Mouse (Mus musculus): ENCODE data around the gene Gimap5. TPM values are rescaled to one million over a fixed set of nuclear protein-coding genes. Genes with fewer than 3 reads are reported as not detected.

Gene Gimap5
- total and polyA plus RNA-seq, 3 experiments, result not detected

DNA sequence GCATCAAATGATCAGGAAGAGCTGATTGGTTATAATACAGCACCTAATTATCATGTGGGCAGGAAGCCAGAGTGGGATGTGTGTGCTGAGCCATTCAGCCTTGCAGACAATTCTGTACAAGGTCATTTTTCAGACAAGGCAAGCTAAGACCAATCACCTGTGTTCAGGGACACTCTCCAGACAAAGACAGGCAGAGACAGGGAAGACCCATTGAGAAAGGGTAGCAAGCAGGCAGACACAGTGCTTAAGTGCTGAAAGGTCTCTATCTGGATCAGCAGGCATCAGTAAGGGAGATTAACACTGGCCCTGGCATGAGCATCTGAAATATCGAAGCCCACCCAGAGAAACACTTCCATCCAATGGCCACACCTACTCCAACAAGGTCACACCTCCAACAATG, 38.4 kb downstream of the Gimap5 start:
- TF ChIP-seq POLR2A (IDR thresholded peaks at IDR 0.05; ENCODE audit: control insufficient read depth in 1 of 2, insufficient read depth in 1 of 2, low read depth in 1 of 2, low read length in 2 of 2, poor library complexity in 1 of 2), result no peak
- TF ChIP-seq POLR2AphosphoS2 (IDR thresholded peaks at IDR 0.05; ENCODE audit: low read length), result no peak
- no peak for TF ChIP-seq ETS1 (IDR thresholded peaks at IDR 0.05; ENCODE audit: low read depth, low read length)
- no peak for TF ChIP-seq NRF1 (IDR thresholded peaks at IDR 0.05; ENCODE audit: insufficient read depth, low read depth, low read length, poor library complexity, severe bottlenecking)
- TF ChIP-seq TCF12 (IDR thresholded peaks at IDR 0.05; ENCODE audit: low read depth, low read length), result no peak
- TF ChIP-seq KAT2A (conservative IDR thresholded peaks at IDR 0.05; ENCODE audit: low read depth, low read length), result no peak
- TF ChIP-seq TBP (IDR thresholded peaks at IDR 0.05; ENCODE audit: low read depth, low read length), result no peak
- TF ChIP-seq ZNF384 (IDR thresholded peaks at IDR 0.05; ENCODE audit: low read depth, low read length), result no peak
- no peak for TF ChIP-seq MAX (IDR thresholded peaks at IDR 0.05; ENCODE audit: low read length)
- no peak for TF ChIP-seq POLR2AphosphoS5 (IDR thresholded peaks at IDR 0.05; ENCODE audit: borderline replicate concordance, low read depth, low read length)
- Histone ChIP-seq H3K4me1 (ENCODE audit: control insufficient read depth in 1 of 2, insufficient read depth in 2 of 2, low read length in 2 of 2) (no peaks in the 10 kb centered on the region), H3K4me3 (ENCODE audit: control insufficient read depth in 1 of 2, insufficient read depth in 1 of 2, low read depth in 2 of 2, low read length in 2 of 2) (no peak overlapping the region), H3K9me3 (replicated peaks; ENCODE audit: insufficient read depth, low read length) (no peaks in the 10 kb centered on the region), H3K36me3 (ENCODE audit: control insufficient read depth in 1 of 2, insufficient read depth in 2 of 2, low read length in 2 of 2) (no peaks in the 10 kb centered on the region), H3K9ac (ENCODE audit: control insufficient read depth, low read depth, low read length, poor library complexity, severe bottlenecking) (no peak overlapping the region), H3K79me2 (ENCODE audit: control insufficient read depth, insufficient read depth, low read length, poor library complexity) (no peaks in the 10 kb centered on the region), H3K27ac (ENCODE audit: control insufficient read depth, low read depth, low read length) (no peak overlapping the region), H3K27me3 (ENCODE audit: control insufficient read depth in 1 of 2, insufficient read depth in 2 of 2, low read length in 2 of 2) (peaks cover 0 to 1% of the 10 kb centered on the region in 2 experiments; a peak in 1 of 4 replicates)
- no peak for DNase-seq (ENCODE audit: low read depth, low spot score)

DNA sequence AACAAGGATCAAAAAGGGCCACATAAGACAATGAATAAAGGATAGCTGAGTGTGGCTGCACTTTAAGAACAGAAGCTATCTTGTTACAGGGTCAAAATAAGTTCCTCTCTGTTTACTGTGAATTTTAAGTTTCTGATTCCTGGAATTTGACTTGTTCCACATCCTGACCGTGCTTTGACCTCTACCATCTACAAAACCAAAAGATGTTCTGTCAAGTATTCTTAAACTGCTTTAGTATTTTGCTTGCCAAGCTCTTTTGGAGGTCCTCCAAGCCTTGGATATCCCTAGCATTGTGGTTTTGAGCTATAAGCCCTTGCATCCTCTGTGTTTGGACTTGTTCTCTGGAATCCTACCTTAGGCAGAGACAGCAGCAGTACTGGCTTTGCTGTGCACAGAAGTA, 39.2 kb downstream of the Gimap5 start:
- H3K4me3 ChIP-seq (ENCODE audit: control insufficient read depth in 1 of 2, insufficient read depth in 1 of 2, low read depth in 2 of 2, low read length in 2 of 2), result no peak overlapping the region
- peaks cover 0 to 1% of the 10 kb centered on the region in 2 experiments; a peak in 1 of 4 replicates for H3K27me3 ChIP-seq (ENCODE audit: control insufficient read depth in 1 of 2, insufficient read depth in 2 of 2, low read length in 2 of 2)
- H3K9ac ChIP-seq (ENCODE audit: control insufficient read depth, low read depth, low read length, poor library complexity, severe bottlenecking), result no peak overlapping the region
- no peak overlapping the region for H3K27ac ChIP-seq (ENCODE audit: control insufficient read depth, low read depth, low read length)
- no peaks in the 10 kb centered on the region for H3K79me2 ChIP-seq (ENCODE audit: control insufficient read depth, insufficient read depth, low read length, poor library complexity)
- TF ChIP-seq SMC3 (IDR thresholded peaks at IDR 0.05; ENCODE audit: low read depth, low read length), result no peak
- no peak for TF ChIP-seq ZMIZ1 (IDR thresholded peaks at IDR 0.05; ENCODE audit: low read depth, low read length)
- TF ChIP-seq MAX (IDR thresholded peaks at IDR 0.05; ENCODE audit: low read length), result no peak
- no peak for TF ChIP-seq JUND (IDR thresholded peaks at IDR 0.05; ENCODE audit: low read depth, low read length)
- no peak for TF ChIP-seq RCOR1 (IDR thresholded peaks at IDR 0.05; ENCODE audit: low read depth, low read length)
- TF ChIP-seq POLR2AphosphoS2 (IDR thresholded peaks at IDR 0.05; ENCODE audit: low read length), result no peak
- TF ChIP-seq CTCF (IDR thresholded peaks at IDR 0.05 in 2 of 3, conservative IDR thresholded peaks at IDR 0.05 in 1 of 3; ENCODE audit: control insufficient read depth in 1 of 3, insufficient read depth in 1 of 3, low read depth in 2 of 3, low read length in 3 of 3, poor library complexity in 1 of 3, severe bottlenecking in 1 of 3), result no peak
- TF ChIP-seq CHD2 (IDR thresholded peaks at IDR 0.05; ENCODE audit: low read length), result no peak
- TF ChIP-seq MYB (IDR thresholded peaks at IDR 0.05; ENCODE audit: low read depth, low read length), result no peak
- TF ChIP-seq MXI1 (IDR thresholded peaks at IDR 0.05; ENCODE audit: low read depth, low read length), result no peak
- no peak for TF ChIP-seq TAL1 (IDR thresholded peaks at IDR 0.05; ENCODE audit: low read length)
- no peak for TF ChIP-seq MAZ (IDR thresholded peaks at IDR 0.05; ENCODE audit: low read depth, low read length)
- TF ChIP-seq CHD1 (IDR thresholded peaks at IDR 0.05; ENCODE audit: low read depth, low read length), result no peak
- TF ChIP-seq ZKSCAN1 (IDR thresholded peaks at IDR 0.05; ENCODE audit: low read depth, low read length), result no peak
- TF ChIP-seq MYC (IDR thresholded peaks at IDR 0.05; ENCODE audit: low read depth, low read length), result no peak
- no peak for TF ChIP-seq GABPA (IDR thresholded peaks at IDR 0.05; ENCODE audit: low read depth, low read length)
- TF ChIP-seq EP300 (IDR thresholded peaks at IDR 0.05; ENCODE audit: low read depth in 1 of 2, low read length in 2 of 2), result no peak
- no peak for TF ChIP-seq ELF1 (IDR thresholded peaks at IDR 0.05; ENCODE audit: low read depth, low read length)
- TF ChIP-seq GATA1 (IDR thresholded peaks at IDR 0.05; ENCODE audit: low read depth, low read length), result no peak
- no peak for TF ChIP-seq NELFE (IDR thresholded peaks at IDR 0.05; ENCODE audit: low read depth, low read length)
- H3K36me3 ChIP-seq (ENCODE audit: control insufficient read depth in 1 of 2, insufficient read depth in 2 of 2, low read length in 2 of 2), result no peaks in the 10 kb centered on the region
- H3K4me1 ChIP-seq (ENCODE audit: control insufficient read depth in 1 of 2, insufficient read depth in 2 of 2, low read length in 2 of 2), result no peaks in the 10 kb centered on the region
- DNase-seq (ENCODE audit: low read depth, low spot score), result no peak
- no peaks in the 10 kb centered on the region for H3K9me3 ChIP-seq (replicated peaks; ENCODE audit: insufficient read depth, low read length)

All from MEL (cell line).